8 mouse cellular contexts compared by ENCODE assay signal in genomic region chr9:89623006-89623760, GRCm38 (mm10). TPM values are rescaled to one million over a fixed set of nuclear protein-coding genes. Genes with fewer than 3 reads are reported as not detected.
A peak's percentile ranks its signal among the peaks of the same experiment; 100 is the strongest.
DNase-seq lines count a peak whose midpoint lies in the region; ATAC-seq and TF ChIP-seq lines count a peak whose summit lies in the region.

TSS of gene Minar1 (minus strand) at chr9:89623125.

- H3K9ac ChIP-seq in embryonic facial prominence, embryonic 12.5 days = peak within 1 kb of the TSS; percentile 47
- H3K9ac ChIP-seq in liver, embryonic 14.5 days (replicated peaks) = no peak within 1 kb of the TSS

- H3K36me3 ChIP-seq in embryonic facial prominence, embryonic 12.5 days = no peaks in the 10 kb centered on the region
- H3K36me3 ChIP-seq in liver, embryonic 14.5 days (replicated peaks; ENCODE audit: control insufficient read depth, insufficient read depth, low read depth) = no peaks in the 10 kb centered on the region

- peak; percentile 6 to 19 for DNase-seq in kidney, adult 8-10 months
- no peak for DNase-seq in kidney, adult 18-20 months
- DNase-seq in adrenal gland, postnatal 10 days = peak; percentile 36
- peak; percentile 3 for DNase-seq in induced T-regulatory cell, adult 2 months (ENCODE audit: low read depth)
- no peak for DNase-seq in liver, embryonic 14.5 days (ENCODE audit: low read depth in 3 of 3, low spot score in 3 of 3)
- DNase-seq in retina, postnatal 7 days (ENCODE audit: low read depth, low spot score) = peak; percentile 13
- no peak for DNase-seq in thymus, postnatal 25 days

- H3K4me3 ChIP-seq in embryonic facial prominence, embryonic 12.5 days = peak within 1 kb of the TSS; percentile 45
- no peak within 1 kb of the TSS for H3K4me3 ChIP-seq in liver, embryonic 14.5 days (ENCODE audit: insufficient read depth in 1 of 2, low read depth in 2 of 2, low read length in 2 of 2)

- WGBS in embryonic facial prominence, embryonic 12.5 days = 0% methylated on average over 27 of the region's 27 CpGs
- 1% methylated on average over 27 of the region's 27 CpGs for WGBS in liver, embryonic 14.5 days (ENCODE audit: insufficient replicate concordance)

- peaks cover 5% of the 10 kb centered on the region; the same call in 1 of the 2 replicates for H3K4me1 ChIP-seq in embryonic facial prominence, embryonic 12.5 days
- no peaks in the 10 kb centered on the region for H3K4me1 ChIP-seq in liver, embryonic 14.5 days (replicated peaks; ENCODE audit: control insufficient read depth in 2 of 2, insufficient read depth in 2 of 2, low read length in 1 of 2)

- no peak within 1 kb of the TSS for H3K27ac ChIP-seq in embryonic facial prominence, embryonic 12.5 days
- no peak within 1 kb of the TSS for H3K27ac ChIP-seq in liver, embryonic 14.5 days

- no peak for TF ChIP-seq CTCF in liver, embryonic 14.5 days (IDR thresholded peaks at IDR 0.05; ENCODE audit: low read depth)

- H3K27me3 ChIP-seq in embryonic facial prominence, embryonic 12.5 days = peaks cover 47% of the 10 kb centered on the region
- peaks cover 21% of the 10 kb centered on the region for H3K27me3 ChIP-seq in liver, embryonic 14.5 days (ENCODE audit: control insufficient read depth, insufficient read depth, low read length)

- no peak for TF ChIP-seq EP300 in liver, embryonic 14.5 days (IDR thresholded peaks at IDR 0.05; ENCODE audit: low read depth)

- no peaks in the 10 kb centered on the region for H3K9me3 ChIP-seq in embryonic facial prominence, embryonic 12.5 days
- H3K9me3 ChIP-seq in liver, embryonic 14.5 days (ENCODE audit: control insufficient read depth, low read length) = no peaks in the 10 kb centered on the region

- ATAC-seq in embryonic facial prominence, embryonic 12.5 days (ENCODE audit: insufficient number of reproducible peaks, insufficient read depth, low FRiP score, low TSS enrichment) = peak; percentile 66
- ATAC-seq in liver, embryonic 14.5 days (ENCODE audit: insufficient read depth) = no peak

- H3K4me2 ChIP-seq in embryonic facial prominence, embryonic 12.5 days (replicated peaks) = peak within 1 kb of the TSS; percentile 94
- peak within 1 kb of the TSS; percentile 29; the same call in 1 of the 2 replicates for H3K4me2 ChIP-seq in liver, embryonic 14.5 days (ENCODE audit: low read depth)

RNA-seq across cellular contexts. Expression of gene Minar1, which starts in this region (rescaled TPM):
- under 1 TPM; 0.09 to 0.30 TPM for total RNA-seq in adrenal gland, postnatal 10 days (2021)
- polyA plus RNA-seq in embryonic facial prominence, embryonic 12.5 days (2016; fragmentation: Nextera tagmentation; extraction: Ambion mirVana) = 0.06 and 0.19 TPM in 2 replicates
- not detected in 2 replicates for polyA plus RNA-seq in liver, embryonic 14.5 days (2012; rRNA removed)
- not detected in 2 replicates for polyA plus RNA-seq in liver, embryonic 14.5 days (2014; fragmentation: Nextera tagmentation; extraction: Ambion mirVana)

Comparison
In these comparisons a context has a peak if more than half of its experiments do, and no peak if none do; other contexts are left out.
1. DNase-seq: peak in kidney, adult 8-10 months (2 of 2), induced T-regulatory cell, adult 2 months (single experiment) and retina, postnatal 7 days (single experiment); none in kidney, adult 18-20 months (single experiment), liver, embryonic 14.5 days (0 of 3) and thymus, postnatal 25 days (single experiment).
2. Peak in DNase-seq in adrenal gland, postnatal 10 days; RNA of the gene not detected or under 1 TPM.
3. Peak in ATAC-seq, H3K4me3 ChIP-seq, H3K9ac ChIP-seq and H3K4me2 ChIP-seq in embryonic facial prominence, embryonic 12.5 days; RNA of the gene not detected or under 1 TPM.